Mouse (Mus musculus) heart, postnatal 0 days (tissue): ENCODE results near the gene Dnajc11.

Experiments
- CTCF ChIP-seq: IDR thresholded peaks from 2 replicates; pipeline ENCODE4 v1.5.1; 2016; ENCODE audit warnings: antibody characterized with exemption, control low read depth, low read depth
- EP300 ChIP-seq: IDR thresholded peaks from 2 replicates; pipeline ENCODE4 v1.6.1; 2016; ENCODE audit warnings: antibody characterized with exemption, low read depth

DNA sequence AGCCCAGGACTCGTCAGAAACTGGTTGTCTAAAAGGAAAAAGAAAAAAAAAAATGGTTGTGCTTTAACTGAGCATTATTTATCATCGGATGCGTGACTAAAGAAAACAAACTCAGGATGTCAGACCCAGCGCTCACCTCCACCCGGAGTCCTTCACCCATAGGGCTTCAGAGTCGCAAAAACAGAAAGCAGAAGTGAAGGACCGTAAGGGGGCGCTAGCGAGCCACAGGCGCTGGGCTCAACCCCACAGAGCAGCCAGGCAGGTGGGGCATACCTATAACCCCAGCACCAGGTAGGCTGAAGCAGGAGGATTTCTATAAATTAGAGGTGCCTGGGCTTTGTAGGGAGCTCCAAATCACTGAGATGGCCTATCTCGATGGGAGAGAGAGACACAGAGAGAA, 32.1 kb upstream of the Dnajc11 start:
- TF ChIP-seq CTCF, result no peak; the same call in 1 of the 2 replicates
- no peak for TF ChIP-seq EP300
